Mouse (Mus musculus) ovary, adult 18-20 months (tissue): ENCODE measurements around the gene Mmp28.

Experiments
- DNase-seq: peaks from one replicate; pipeline ENCODE4 v3.0.0; 2022; ENCODE audit warnings: low spot score, mixed read lengths

The Mmp28 gene

GRCm38 (mm10) chr11:83447612-83448011, 15.3 kb downstream of the Mmp28 start:
- no peak for DNase-seq

- DNase-seq: no peak
These were observed 17.9 kb downstream of the Mmp28 start for GRCm38 (mm10) chr11:83445001-83445400.

- DNase-seq: no peak
These were observed 19.0 kb downstream of the Mmp28 start for GRCm38 (mm10) chr11:83443824-83444223.

- peak; percentile 31 for DNase-seq
These were observed 20.1 kb downstream of the Mmp28 start for GRCm38 (mm10) chr11:83442596-83443267.

- no peak for DNase-seq
These were observed 21.6 kb downstream of the Mmp28 start for GRCm38 (mm10) chr11:83441235-83441634.

- DNase-seq: peak; percentile 60
These were observed 22.5 kb downstream of the Mmp28 start for GRCm38 (mm10) chr11:83440081-83441064.

GRCm38 (mm10) chr11:83439426-83440060, 23.3 kb downstream of the Mmp28 start:
- no peak for DNase-seq

- no peak for DNase-seq
These were observed 25.5 kb downstream of the Mmp28 start, which contains the start of gene 1700020L24Rik for GRCm38 (mm10) chr11:83437377-83437776. 1700020L24Rik (plus strand) TSS chr11:83437677.

- no peak for DNase-seq
These were observed 30.3 kb downstream of the Mmp28 start for GRCm38 (mm10) chr11:83432533-83432932.

GRCm38 (mm10) chr11:83429355-83429754, 33.5 kb downstream of the Mmp28 start, which contains the start of gene Gas2l2:
Gas2l2 (minus strand) TSS chr11:83429455.
- no peak for DNase-seq

GRCm38 (mm10) chr11:83426964-83427363, 35.9 kb downstream of the Mmp28 start:
- DNase-seq: no peak

GRCm38 (mm10) chr11:83424681-83425080, 38.2 kb downstream of the Mmp28 start:
- DNase-seq: no peak

GRCm38 (mm10) chr11:83421305-83421704, 41.6 kb downstream of the Mmp28 start:
- no peak for DNase-seq

- DNase-seq: no peak
These were observed 42.5 kb downstream of the Mmp28 start for GRCm38 (mm10) chr11:83420338-83420737.

GRCm38 (mm10) chr11:83418566-83418965, 44.3 kb downstream of the Mmp28 start:
- DNase-seq: no peak

- DNase-seq: no peak
These were observed 45.2 kb downstream of the Mmp28 start for GRCm38 (mm10) chr11:83417708-83418107.

- DNase-seq: peak; percentile 52
These were observed 45.8 kb downstream of the Mmp28 start for GRCm38 (mm10) chr11:83417080-83417479.

- DNase-seq: no peak
These were observed 52.4 kb downstream of the Mmp28 start for GRCm38 (mm10) chr11:83410510-83410909.

- DNase-seq: no peak
These were observed 53.0 kb downstream of the Mmp28 start for GRCm38 (mm10) chr11:83409792-83410291.

GRCm38 (mm10) chr11:83409087-83409754, 53.6 kb downstream of the Mmp28 start, which contains the start of gene Rasl10b:
Rasl10b (plus strand) TSS chr11:83409137.
- DNase-seq: no peak

GRCm38 (mm10) chr11:83408242-83408641, 54.6 kb downstream of the Mmp28 start:
- DNase-seq: no peak
